Mouse (Mus musculus) embryonic facial prominence, embryonic 14.5 days (tissue): ENCODE data around the gene Daam1. TPM values are rescaled to one million over a fixed set of nuclear protein-coding genes. Genes with fewer than 3 reads are reported as not detected.

Experiments
- ATAC-seq: fragments of 200-750 bp; cut with Nextera tagmentation; 2 replicates; pipeline ENCODE4 v1.8.0; 2017; ENCODE audit warnings: low read depth, moderate number of reproducible peaks, moderate TSS enrichment
- DNase-seq: peaks from one replicate; pipeline ENCODE4 v3.0.0-alpha.2; 2015; ENCODE audit warnings: low spot score
- H3K27ac ChIP-seq: fragments of 300-500 bp; sonication (generic); replicated peaks from 2 replicates; pipeline ENCODE4 v1.5.1; 2014; ENCODE audit warnings: low read depth, mild to moderate bottlenecking, low read length, moderate library complexity
- H3K27me3 ChIP-seq: fragments of 300-500 bp; sonication (generic); replicated peaks from 2 replicates; pipeline ENCODE4 v1.6.1; 2014; ENCODE audit warnings: low read length; ENCODE audit not compliant: control insufficient read depth, insufficient read depth
- H3K36me3 ChIP-seq: fragments of 300-500 bp; sonication (generic); 2 replicates; pipeline ENCODE4 v1.6.1; 2014; ENCODE audit warnings: low read length, mixed read lengths; ENCODE audit not compliant: control insufficient read depth, insufficient read depth
- H3K4me1 ChIP-seq: fragments of 300-500 bp; sonication (generic); 2 replicates; pipeline ENCODE4 v1.6.1; 2014; ENCODE audit warnings: antibody characterized with exemption, low read length; ENCODE audit not compliant: control insufficient read depth, insufficient read depth
- H3K4me2 ChIP-seq: fragments of 300-500 bp; sonication (generic); 2 replicates; pipeline ENCODE4 v1.6.1; 2014; ENCODE audit warnings: low read depth, mild to moderate bottlenecking, low read length, moderate library complexity, mixed read lengths
- H3K4me3 ChIP-seq: fragments of 300-500 bp; sonication (generic); 2 replicates; pipeline ENCODE4 v1.5.1; 2014; ENCODE audit warnings: low read depth, mild to moderate bottlenecking, low read length
- H3K9ac ChIP-seq: fragments of 300-500 bp; sonication (generic); 2 replicates; pipeline ENCODE4 v1.6.1; 2014; ENCODE audit warnings: low read depth, mild to moderate bottlenecking, low read length, moderate library complexity, mixed read lengths
- H3K9me3 ChIP-seq: fragments of 300-500 bp; sonication (generic); 2 replicates; pipeline ENCODE4 v1.6.1; 2016; ENCODE audit warnings: low read length; ENCODE audit not compliant: control insufficient read depth
- WGBS: fragments of 180-500 bp; shearing (Covaris S2); extraction: QIAGEN DNeasy Blood & Tissue Kit; methylation state at CpG from one replicate; pipeline ENCODE4 v1.1.7; 2014; 5-methylcytosine and 5-hydroxymethylcytosine counted together
- polyA plus RNA-seq: library from polyadenylated mRNA; unstranded; fragments of >200 nt; fragmentation: Nextera tagmentation; extraction: Ambion mirVana; gene quantifications from 2 replicates; pipeline ENCODE4 v1.2.1, GENCODE M21; 2014

Gene Daam1
- polyA plus RNA-seq, 1 experiment from 2014 or later = 11.0 TPM

- Histone ChIP-seq H3K4me1 (peaks cover 25% of the 10 kb centered on the region), H3K36me3 (0 out of 2 replicates have a peak, but pooled peaks cover 10% of the 10 kb centered on the region), H3K27ac (no peak overlapping the region), H3K9me3 (no peaks in the 10 kb centered on the region), H3K9ac (no peak overlapping the region), H3K27me3 (no peaks in the 10 kb centered on the region), H3K4me2 (no peak overlapping the region), H3K4me3 (no peak overlapping the region)
- 54% methylated on average over 7 of the region's 7 CpGs for WGBS
- ATAC-seq (no peak), DNase-seq (no peak)
Measured at GRCm38 (mm10) chr12:71901211-71901610, 70.3 kb downstream of the Daam1 start.

- Histone ChIP-seq H3K4me2 (no peak overlapping the region), H3K4me1 (peaks cover 27% of the 10 kb centered on the region), H3K9ac (no peak overlapping the region), H3K27ac (no peak overlapping the region), H3K9me3 (no peaks in the 10 kb centered on the region), H3K4me3 (no peak overlapping the region), H3K36me3 (0 out of 2 replicates have a peak, but pooled peaks cover 10% of the 10 kb centered on the region), H3K27me3 (no peaks in the 10 kb centered on the region)
- ATAC-seq = no peak
- no peak for DNase-seq
- 93% methylated on average over 6 of the region's 6 CpGs for WGBS
Measured at GRCm38 (mm10) chr12:71901859-71902258, 71.0 kb downstream of the Daam1 start.

GRCm38 (mm10) chr12:71902317-71902716 lies 71.4 kb downstream of the Daam1 start:
- 100% methylated on average over 1 of the region's 1 CpGs for whole genome bisulfite sequencing
- Histone ChIP-seq H3K4me3 (no peak overlapping the region), H3K4me1 (peaks cover 32% of the 10 kb centered on the region), H3K27me3 (no peaks in the 10 kb centered on the region), H3K27ac (no peak overlapping the region), H3K4me2 (no peak overlapping the region), H3K9me3 (no peaks in the 10 kb centered on the region), H3K36me3 (0 out of 2 replicates have a peak, but pooled peaks cover 10% of the 10 kb centered on the region), H3K9ac (no peak overlapping the region)
- no peak for DNase-seq
- no peak for ATAC-seq

- Histone ChIP-seq H3K9ac (no peak overlapping the region), H3K9me3 (no peaks in the 10 kb centered on the region), H3K36me3 (0 out of 2 replicates have a peak, but pooled peaks cover 10% of the 10 kb centered on the region), H3K27ac (no peak overlapping the region), H3K4me3 (no peak overlapping the region), H3K4me2 (no peak overlapping the region), H3K4me1 (peaks cover 25% of the 10 kb centered on the region), H3K27me3 (no peaks in the 10 kb centered on the region)
- DNase-seq = no peak
- WGBS = 93% methylated on average over 4 of the region's 4 CpGs
- no peak for ATAC-seq
Measured at GRCm38 (mm10) chr12:71903218-71903617, 72.3 kb downstream of the Daam1 start.

GRCm38 (mm10) chr12:71904310-71904709 lies 73.4 kb downstream of the Daam1 start:
- H3K9ac ChIP-seq = no peak overlapping the region
- 81% methylated on average over 4 of the region's 4 CpGs for WGBS
- no peaks in the 10 kb centered on the region for H3K9me3 ChIP-seq
- peaks cover 15% of the 10 kb centered on the region; the same call in 1 of the 2 replicates for H3K4me1 ChIP-seq
- no peak overlapping the region for H3K27ac ChIP-seq
- no peaks in the 10 kb centered on the region for H3K27me3 ChIP-seq
- H3K4me2 ChIP-seq = no peak overlapping the region
- no peak for DNase-seq
- H3K4me3 ChIP-seq = no peak overlapping the region
- ATAC-seq = no peak
- H3K36me3 ChIP-seq = 0 out of 2 replicates have a peak, but pooled peaks cover 10% of the 10 kb centered on the region

- Histone ChIP-seq H3K4me2 (no peak overlapping the region), H3K27me3 (no peaks in the 10 kb centered on the region), H3K4me1 (peaks cover 13% of the 10 kb centered on the region; the same call in 1 of the 2 replicates), H3K9me3 (no peaks in the 10 kb centered on the region), H3K27ac (no peak overlapping the region), H3K4me3 (no peak overlapping the region), H3K36me3 (0 out of 2 replicates have a peak, but pooled peaks cover 10% of the 10 kb centered on the region), H3K9ac (no peak overlapping the region)
- ATAC-seq (no peak), DNase-seq (no peak)
- 80% methylated on average over 4 of the region's 4 CpGs for WGBS
Measured at GRCm38 (mm10) chr12:71904926-71905325, 74.0 kb downstream of the Daam1 start.

- WGBS = 75% methylated on average over 13 of the region's 13 CpGs
- no peak overlapping the region for H3K4me3 ChIP-seq
Measured at GRCm38 (mm10) chr12:71905640-71906320, 74.9 kb downstream of the Daam1 start.

GRCm38 (mm10) chr12:71906582-71907267 lies 75.8 kb downstream of the Daam1 start:
- DNase-seq (peak; percentile 73), ATAC-seq (peak; percentile 86)
- H3K36me3 ChIP-seq = 0 out of 2 replicates have a peak, but pooled peaks cover 10% of the 10 kb centered on the region
- H3K4me1 ChIP-seq = peaks cover 13% of the 10 kb centered on the region; the same call in 1 of the 2 replicates
- peak overlapping the region; percentile 18; the same call in 1 of the 2 replicates for H3K27ac ChIP-seq
- H3K9me3 ChIP-seq = no peaks in the 10 kb centered on the region
- H3K27me3 ChIP-seq = no peaks in the 10 kb centered on the region
- no peak overlapping the region for H3K4me3 ChIP-seq
- 82% methylated on average over 12 of the region's 12 CpGs for WGBS
- H3K9ac ChIP-seq = no peak overlapping the region
- H3K4me2 ChIP-seq = no peak overlapping the region

More at GRCm38 (mm10) chr12:71905640-71906320, 74.9 kb downstream of the Daam1 start:
- DNase-seq = peak; percentile 31
- Histone ChIP-seq H3K36me3 (0 out of 2 replicates have a peak, but pooled peaks cover 10% of the 10 kb centered on the region), H3K9me3 (no peaks in the 10 kb centered on the region), H3K27me3 (no peaks in the 10 kb centered on the region), H3K27ac (peak overlapping the region; percentile 46), H3K4me2 (no peak overlapping the region), H3K4me1 (peaks cover 13% of the 10 kb centered on the region; the same call in 1 of the 2 replicates), H3K9ac (no peak overlapping the region)
- ATAC-seq = no peak
